Mouse (Mus musculus): Measurements from ENCODE around the gene Gapvd1. TPM values are rescaled to one million over a fixed set of nuclear protein-coding genes. Genes with fewer than 3 reads are reported as not detected.
A peak's percentile ranks its signal among the peaks of the same experiment; 100 is the strongest.
"Not testable (repeated sequence)": the region's sequence is repeated elsewhere in the genome, so short reads cannot be mapped to it uniquely, and the experiment has no call there.

The Gapvd1 gene
- total RNA-seq, 2 experiments from 2014 or later, result 35.0 to 58.9 TPM

DNA sequence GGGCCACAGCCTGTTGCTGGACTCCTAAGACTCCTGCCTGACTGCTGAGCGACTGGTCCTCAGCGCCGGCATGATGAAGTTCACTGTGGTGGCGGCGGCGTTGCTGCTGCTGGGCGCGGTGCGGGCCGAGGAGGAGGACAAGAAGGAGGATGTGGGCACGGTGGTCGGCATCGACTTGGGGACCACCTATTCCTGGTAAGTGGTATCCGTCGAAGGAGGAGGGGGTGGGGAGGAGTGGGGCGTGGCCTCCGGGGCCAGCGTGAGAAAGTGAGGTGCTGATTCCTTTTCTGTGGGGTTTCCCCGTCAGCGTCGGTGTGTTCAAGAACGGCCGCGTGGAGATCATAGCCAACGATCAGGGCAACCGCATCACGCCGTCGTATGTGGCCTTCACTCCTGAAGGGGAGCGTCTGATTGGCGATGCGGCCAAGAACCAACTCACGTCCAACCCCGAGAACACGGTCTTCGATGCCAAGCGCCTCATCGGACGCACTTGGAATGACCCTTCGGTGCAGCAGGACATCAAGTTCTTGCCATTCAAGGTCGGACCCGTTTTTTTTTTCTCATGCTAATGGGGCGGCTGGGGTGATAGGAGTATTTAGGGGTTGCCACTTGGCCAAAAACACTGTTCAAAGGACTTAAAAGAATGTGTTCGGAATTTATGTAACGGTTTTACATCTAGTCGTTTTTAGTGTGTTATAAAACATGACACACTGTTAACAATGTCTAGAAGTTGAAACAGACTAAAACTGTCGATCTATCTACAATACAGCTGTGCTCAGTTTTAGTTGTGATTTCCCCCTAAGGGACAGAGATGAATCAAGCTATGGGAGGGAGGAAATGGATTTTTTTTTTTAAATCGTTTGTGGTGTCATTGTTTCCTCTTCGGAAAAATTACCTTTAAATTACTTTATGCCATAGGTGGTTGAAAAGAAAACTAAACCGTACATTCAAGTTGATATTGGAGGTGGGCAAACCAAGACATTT is 17.5 kb upstream of the Gapvd1 start:
- peak; percentile 39 for ATAC-seq (ENCODE audit: poor library complexity, severe bottlenecking)

GRCm38 (mm10) chr2:34771368-34772226 is 16.6 kb upstream of the Gapvd1 start, which contains the start of gene Hspa5:
TSS of gene Hspa5 (plus strand) at chr2:34771970.
- peak; percentile 88 for ATAC-seq (ENCODE audit: poor library complexity, severe bottlenecking)

GRCm38 (mm10) chr2:34770951-34771350 is 15.9 kb upstream of the Gapvd1 start:
- ATAC-seq (ENCODE audit: poor library complexity, severe bottlenecking), result no peak

- ATAC-seq (ENCODE audit: poor library complexity, severe bottlenecking), result no peak
Measured at GRCm38 (mm10) chr2:34770049-34770448, 15.0 kb upstream of the Gapvd1 start.

GRCm38 (mm10) chr2:34764801-34765200 is 9.8 kb upstream of the Gapvd1 start:
- no peak for ATAC-seq (ENCODE audit: poor library complexity, severe bottlenecking)

DNA sequence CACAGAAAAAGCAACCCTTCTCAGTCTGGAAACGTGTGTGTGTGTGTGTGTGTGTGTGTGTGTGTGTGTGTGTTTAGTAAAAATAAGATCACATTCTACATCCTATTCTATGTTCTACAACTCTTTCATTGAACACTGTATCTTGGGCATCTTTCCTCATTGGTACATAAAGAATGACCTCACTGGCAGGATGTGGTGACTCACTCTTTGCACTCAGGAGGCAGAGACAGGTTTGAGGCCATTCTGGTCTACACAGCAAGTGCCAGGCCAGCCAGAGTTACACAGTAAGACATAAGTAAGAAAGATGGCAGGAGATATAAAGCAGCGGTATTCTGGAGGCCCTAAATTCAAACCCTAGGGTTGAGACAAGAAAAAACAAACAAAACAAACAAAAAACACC is 7.8 kb upstream of the Gapvd1 start:
- no peak for ATAC-seq (ENCODE audit: poor library complexity, severe bottlenecking)

GRCm38 (mm10) chr2:34762174-34762573 is 7.1 kb upstream of the Gapvd1 start:
- no peak for ATAC-seq (ENCODE audit: poor library complexity, severe bottlenecking)

DNA sequence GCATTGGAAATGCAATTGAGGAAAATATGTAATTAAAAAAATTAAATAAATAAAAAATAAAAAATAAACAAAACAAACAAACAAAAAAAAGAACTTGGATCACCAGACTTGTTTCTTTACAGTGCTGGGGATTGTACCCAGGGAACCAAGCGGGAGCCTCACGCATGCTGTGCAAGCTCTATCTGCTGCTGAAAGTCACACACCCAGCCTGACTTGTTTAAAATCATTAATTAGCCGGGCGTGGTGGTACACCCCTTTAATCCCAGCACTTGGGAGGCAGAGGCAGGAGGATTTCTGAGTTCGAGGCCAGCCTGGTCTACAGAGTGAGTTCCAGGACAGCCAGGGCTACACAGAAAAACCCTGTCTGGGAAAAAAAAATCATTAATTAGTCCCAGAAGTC is 6.2 kb upstream of the Gapvd1 start:
- not testable (repeated sequence) for ATAC-seq (ENCODE audit: poor library complexity, severe bottlenecking)

DNA sequence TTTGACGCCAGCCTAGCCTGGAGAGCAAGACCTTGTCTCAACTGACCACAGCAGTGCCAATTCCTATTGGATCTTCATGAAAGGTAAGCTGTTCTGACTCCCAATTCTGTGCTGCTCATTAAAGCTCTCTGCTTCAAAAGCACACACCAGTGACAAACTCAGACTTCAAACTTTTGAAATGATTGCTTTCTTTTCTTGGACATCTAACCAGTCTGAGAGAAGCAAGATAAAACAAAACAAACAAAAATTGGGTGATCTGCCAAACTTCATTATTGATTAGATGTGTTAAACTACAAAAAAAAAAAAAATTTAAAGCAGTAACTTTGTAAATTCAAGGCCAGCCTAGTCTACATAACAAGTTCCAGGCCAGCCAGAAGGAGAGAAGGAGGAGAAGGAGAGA is 2.3 kb upstream of the Gapvd1 start:
- ATAC-seq (ENCODE audit: poor library complexity, severe bottlenecking), result no peak

DNA sequence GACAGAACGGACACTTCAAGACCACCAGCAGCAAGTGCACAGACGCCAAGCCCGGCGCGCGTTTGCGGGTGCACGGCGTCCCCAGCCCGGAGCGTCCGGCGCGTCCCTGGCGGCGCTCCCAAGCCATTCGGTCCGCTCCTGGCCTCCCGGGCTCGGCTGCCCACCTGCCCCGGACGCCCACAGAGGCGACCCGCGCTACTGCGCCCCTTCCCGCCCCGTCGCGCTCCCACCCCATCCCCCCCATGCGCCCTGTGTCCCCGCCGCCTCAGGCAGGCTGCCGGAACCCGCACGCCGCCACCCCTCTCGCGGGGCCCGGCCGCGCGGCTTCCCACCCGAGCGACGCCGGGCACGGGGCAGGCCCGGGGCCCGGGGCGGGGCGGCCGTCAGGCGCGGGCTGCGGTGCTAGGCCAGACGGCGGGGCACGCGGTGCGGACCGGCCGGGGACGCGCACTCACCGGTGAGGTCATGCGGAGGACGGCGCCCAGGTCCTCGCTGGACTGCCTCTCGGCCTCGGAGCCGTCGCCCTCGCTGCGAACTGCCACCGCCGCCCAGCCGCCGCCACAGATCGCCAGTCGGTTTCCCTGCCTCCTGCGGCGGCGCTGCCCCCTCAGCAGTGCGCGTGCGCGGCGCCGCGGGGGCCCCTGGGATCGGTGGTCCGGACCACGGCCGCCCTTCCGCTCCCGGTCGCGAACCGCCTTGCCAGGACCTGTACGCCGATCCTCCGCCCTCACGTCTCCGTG is 1.1 kb downstream of the Gapvd1 start:
- ATAC-seq (ENCODE audit: poor library complexity, severe bottlenecking), result peak; percentile 88

DNA sequence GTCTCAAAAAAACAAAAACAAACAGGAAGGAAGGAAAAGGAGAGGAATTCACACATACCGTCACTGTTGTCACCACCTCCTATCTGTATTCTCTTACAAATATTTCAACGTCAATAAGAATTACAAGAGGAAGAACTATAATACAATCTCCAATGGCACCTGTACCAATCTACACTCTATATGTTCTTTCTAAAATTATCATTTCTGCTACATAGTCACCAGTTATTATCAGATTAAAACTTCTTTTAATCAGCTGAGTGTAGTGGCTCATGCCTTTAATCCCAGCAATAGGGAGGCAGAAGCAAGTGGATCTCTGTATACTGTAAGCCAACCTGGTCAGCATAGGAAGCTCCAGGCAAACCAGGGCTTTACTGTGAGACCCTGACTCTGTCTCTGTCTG is 4.8 kb downstream of the Gapvd1 start:
- no peak for ATAC-seq (ENCODE audit: poor library complexity, severe bottlenecking)

DNA sequence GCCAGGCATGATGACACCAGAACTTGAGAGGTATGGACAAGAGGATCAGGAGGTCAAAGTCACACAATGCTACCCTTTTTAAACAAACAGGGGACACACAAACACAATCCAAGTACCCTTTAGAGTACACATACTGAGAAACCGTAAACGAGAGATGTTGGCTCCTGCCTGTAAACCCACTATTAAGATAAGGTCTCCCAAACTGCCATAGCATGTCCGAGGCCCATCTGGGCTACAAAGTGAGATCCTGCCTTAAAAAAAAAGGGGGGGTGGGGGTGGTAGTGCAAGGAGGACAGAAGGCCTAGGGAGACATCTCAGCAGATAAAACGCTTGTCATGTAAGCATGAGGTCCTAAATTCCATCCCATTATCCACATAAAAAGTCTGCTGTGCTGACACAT is 6.6 kb downstream of the Gapvd1 start:
- no peak for ATAC-seq (ENCODE audit: poor library complexity, severe bottlenecking)

- no peak for ATAC-seq (ENCODE audit: poor library complexity, severe bottlenecking)
Measured at GRCm38 (mm10) chr2:34745673-34746072, 9.4 kb downstream of the Gapvd1 start.

- no peak for ATAC-seq (ENCODE audit: poor library complexity, severe bottlenecking)
Measured at GRCm38 (mm10) chr2:34744476-34744875, 10.6 kb downstream of the Gapvd1 start.

DNA sequence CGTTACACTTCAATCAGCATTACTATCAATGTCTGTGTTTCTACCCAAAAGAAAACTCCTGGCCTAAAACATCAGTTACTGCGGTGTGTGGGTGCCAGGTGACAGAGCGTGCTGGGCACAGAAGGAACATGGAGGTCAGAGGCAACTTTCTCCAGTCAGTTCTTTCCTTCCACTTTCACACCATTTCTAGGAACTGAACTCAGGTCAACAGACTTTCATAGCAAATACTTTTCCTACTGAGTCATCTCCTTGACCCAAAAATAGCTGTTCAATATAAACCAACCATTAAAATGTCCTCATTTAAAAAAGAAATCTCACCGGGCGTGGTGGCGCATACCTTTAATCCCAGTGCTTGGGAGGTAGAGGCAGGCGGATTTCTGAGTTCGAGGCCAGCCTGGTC is 12.4 kb downstream of the Gapvd1 start:
- ATAC-seq (ENCODE audit: poor library complexity, severe bottlenecking), result no peak

DNA sequence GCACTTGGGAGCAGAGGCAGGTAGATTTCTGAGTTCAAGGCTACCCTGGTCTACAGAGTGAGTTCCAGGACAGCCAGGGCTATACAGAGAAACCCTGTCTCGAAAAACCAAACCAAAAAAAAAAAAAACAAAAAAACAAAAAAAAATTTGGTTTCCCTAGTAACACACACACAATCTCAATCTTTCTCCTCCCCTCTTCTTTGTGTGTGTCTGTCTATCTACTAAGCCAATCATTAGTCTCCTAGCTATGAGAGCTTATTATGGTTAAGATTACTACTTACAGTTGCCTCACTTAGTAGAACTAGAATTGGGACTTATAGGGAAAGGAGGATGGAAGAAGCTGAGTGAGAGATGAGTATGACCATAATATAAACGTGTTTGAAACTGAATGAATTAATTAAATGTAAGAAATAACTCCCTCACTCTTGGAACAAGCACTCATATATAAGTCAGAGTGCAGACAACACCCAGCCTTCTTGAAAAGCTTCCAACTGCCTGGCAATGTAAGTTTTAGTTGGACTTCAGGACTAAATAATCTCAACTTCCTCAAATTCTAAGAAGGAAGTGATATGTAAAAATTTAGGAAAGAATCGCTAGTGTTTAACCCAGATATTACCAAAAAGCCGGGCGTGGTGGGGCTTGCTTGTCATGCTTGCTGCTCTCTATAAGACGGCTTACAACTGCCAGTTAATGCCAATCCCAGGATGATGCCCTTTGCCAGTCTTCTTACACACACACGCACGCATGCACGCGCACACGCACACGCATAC is 13.5 kb downstream of the Gapvd1 start:
- ATAC-seq (ENCODE audit: poor library complexity, severe bottlenecking), result peak; percentile 33; the same call in 1 of the 2 replicates

DNA sequence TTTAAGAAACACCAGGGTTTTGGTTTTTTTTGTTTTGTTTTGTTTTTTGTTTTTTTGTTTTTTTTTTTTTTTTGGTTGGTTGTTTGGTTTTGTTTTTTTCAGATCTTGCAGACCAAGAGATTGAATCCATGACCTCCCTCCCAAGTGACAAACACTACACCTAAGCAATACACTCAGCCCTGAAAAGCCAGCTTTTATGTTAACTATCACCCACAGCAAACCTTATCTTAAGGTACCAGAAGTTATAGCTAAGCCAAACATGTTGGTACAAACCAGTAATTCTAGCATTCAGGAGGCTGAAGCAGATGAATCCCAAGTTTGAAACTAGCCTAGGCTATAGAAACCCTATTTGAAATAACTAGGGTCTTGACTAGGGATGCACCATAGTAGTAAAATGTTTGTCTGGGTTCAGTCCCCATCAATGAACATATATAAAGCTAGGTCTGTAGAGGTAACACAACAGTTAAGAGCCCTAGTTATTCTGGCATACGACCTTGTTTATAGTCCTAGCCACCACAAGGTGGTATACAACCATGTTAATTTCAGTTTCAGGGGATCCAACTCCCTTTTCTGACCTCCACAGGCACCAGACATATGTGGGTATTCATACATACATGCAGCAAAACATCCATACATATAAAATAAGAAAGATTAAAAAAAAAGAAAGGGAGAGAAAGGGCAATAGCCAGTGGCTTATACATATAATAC is 15.2 kb downstream of the Gapvd1 start:
- no peak for ATAC-seq (ENCODE audit: poor library complexity, severe bottlenecking)

- no peak for ATAC-seq (ENCODE audit: poor library complexity, severe bottlenecking)
Measured at GRCm38 (mm10) chr2:34737911-34738310, 17.1 kb downstream of the Gapvd1 start.

- ATAC-seq (ENCODE audit: poor library complexity, severe bottlenecking), result no peak
Measured at GRCm38 (mm10) chr2:34736626-34737025, 18.4 kb downstream of the Gapvd1 start.

Data from megakaryocyte, adult 5-6 weeks (primary cell).